14 mouse cellular contexts compared by ENCODE assay signal in the genomic region with DNA sequence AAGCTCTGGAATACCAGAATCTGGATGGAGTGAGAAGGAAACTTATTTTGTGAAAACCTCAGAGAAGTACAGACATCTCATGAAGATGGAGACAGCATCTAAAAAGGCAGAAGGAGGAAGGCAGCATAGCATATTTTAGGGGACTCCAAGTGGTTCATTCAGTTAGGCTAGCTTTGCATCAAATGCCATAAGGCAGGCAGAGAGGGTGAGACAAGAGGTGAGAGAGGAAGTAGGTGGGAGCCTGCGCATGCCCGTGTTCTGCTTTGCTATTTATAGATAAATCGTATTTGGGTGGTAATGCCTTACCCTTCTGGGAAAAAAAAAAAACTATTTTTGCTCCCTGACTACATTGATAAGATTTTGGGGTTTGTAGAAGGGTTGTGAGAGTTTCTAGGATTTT.
"Had no signal": no experiment of that assay in that cellular context is flagged by ENCODE, and none has a peak within 500 bp of the region (broad histone marks: within the 10 kb centered on the region; RNA-seq: fewer than 3 reads in every experiment).

No protein-coding gene starts in this region.

- H3K4me3 ChIP-seq: limb, embryonic 12.5 days; limb, embryonic 15.5 days; lung, embryonic 15.5 days; megakaryocyte, embryonic 14.5 days; midbrain, embryonic 10.5 days; midbrain, embryonic 13.5 days had no signal

- H3K4me1 ChIP-seq: limb, embryonic 12.5 days; limb, embryonic 15.5 days; lung, embryonic 15.5 days; megakaryocyte, embryonic 14.5 days; midbrain, embryonic 13.5 days had no signal

- DNase-seq: kidney, adult 18-20 months; kidney, adult 9 months; kidney, postnatal 14 days; kidney, postnatal 4 days; liver, postnatal 0 days; lung, postnatal 10 days; lung, postnatal 36 days; thymus, postnatal 25 days had no signal
